Mouse (Mus musculus) kidney, adult 11 months (tissue): ENCODE results near the gene Sox11.

Experiments used
- DNase-seq: peaks from one replicate; pipeline ENCODE4 v3.0.0; 2022

Sox11 gene

DNA sequence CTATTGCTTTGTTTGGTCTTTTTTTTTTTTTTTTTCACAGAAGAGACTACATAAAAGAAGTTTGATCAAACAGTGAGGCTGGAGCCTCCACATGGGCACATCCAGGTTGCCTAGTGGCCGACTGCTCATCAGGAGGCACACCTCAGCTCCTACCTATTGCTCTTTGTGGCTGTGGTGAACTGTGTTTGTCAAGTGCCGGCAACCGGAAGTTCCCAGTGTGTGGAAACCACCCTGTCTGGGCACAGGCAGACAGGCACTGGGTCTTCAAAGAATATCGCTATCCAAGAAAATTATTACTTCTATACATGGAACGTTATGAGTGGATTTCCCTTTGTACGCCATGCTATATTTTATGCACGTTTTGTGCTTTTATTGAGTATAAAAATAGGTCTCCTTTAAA, 6.0 kb downstream of the Sox11 start:
- DNase-seq: no peak

DNA sequence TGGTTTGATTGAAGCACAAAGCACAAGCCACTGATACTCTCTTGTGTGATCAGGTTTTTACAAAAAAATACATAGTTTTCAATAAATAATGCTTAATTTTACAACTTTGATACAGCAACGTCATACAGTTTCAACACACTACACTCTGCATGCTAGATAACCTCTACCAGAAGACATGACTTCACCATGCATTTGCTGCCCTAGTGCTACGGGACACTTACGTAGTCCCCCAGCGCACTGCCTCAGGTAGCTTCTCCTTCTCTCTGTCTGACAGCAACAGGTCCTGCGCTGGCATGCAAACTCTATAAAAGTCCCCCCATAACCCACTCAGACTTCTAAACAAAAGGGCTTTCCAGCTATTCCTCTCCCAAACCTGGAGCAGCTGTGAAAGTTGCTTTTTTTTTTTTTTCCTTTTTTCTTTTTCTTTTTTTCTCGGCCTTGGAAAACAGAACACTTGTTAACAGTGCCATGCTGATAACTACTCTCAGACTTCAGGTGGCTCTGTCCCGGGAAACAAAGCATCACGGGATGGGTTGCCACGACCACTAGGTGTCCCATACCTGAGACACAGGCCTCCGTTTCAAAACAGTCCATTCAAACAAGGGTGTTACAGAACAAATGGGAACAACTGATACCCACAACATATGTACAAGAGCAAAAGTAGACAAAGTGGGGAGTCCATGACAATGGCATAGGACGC, 6.9 kb downstream of the Sox11 start:
- no peak for DNase-seq

DNA sequence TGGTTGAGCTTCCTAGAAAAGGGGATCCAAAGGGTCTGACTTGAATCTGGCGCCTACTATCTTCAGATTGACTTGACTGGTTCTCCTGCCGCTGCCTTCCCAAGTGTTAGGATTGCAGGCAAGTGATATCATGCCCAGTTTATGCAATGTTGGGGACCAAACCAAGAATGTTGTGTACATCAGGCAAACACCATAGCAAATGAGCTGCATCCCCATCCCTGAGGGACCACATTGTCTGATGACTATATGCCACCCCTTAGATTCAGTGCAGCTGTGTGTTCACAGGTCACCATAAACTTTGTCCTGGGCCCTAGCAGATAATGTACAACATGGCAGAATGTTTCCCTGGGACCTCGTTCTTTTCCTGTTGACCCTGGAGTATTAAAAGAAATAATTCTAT, 8.8 kb downstream of the Sox11 start:
- DNase-seq: no peak

DNA sequence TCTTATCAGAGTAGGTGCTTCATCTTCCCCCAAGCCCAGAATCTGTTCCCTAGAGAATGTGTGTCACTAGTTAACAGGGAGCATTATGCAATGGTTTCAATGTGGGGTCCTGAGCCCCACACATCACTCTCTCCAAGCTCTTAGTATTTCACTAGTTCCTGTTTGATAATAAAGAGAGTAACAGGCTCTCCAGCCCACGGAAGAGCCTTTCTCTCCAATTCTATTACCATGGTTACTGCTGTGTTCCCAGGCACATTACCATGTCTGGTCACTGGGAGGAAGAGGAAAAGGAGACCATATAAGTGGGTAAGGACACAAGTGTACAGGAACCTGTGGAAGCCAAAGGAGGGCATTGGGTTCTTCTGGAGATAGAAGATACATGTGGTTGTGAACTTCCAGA, 19.0 kb downstream of the Sox11 start:
- no peak for DNase-seq

DNA sequence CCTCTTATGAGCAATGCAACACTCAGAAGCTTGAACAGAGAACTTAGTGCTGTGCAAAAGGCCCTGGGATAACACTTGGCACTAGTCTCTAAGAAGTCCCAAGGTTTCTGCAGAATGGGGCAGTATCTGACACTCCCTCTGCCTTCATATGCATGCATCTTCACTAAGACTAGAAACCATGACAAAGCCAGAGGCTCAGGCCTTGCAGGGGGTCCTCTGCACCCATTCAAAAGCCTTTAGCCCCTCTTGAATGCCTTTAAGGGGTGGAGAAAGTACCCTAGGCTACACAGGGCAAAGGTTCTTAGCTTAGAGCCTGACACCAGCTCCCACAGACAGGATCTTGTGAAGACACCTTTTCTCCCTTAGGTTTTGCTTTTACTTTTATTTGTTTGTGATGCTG, 21.7 kb downstream of the Sox11 start:
- DNase-seq: no peak

DNA sequence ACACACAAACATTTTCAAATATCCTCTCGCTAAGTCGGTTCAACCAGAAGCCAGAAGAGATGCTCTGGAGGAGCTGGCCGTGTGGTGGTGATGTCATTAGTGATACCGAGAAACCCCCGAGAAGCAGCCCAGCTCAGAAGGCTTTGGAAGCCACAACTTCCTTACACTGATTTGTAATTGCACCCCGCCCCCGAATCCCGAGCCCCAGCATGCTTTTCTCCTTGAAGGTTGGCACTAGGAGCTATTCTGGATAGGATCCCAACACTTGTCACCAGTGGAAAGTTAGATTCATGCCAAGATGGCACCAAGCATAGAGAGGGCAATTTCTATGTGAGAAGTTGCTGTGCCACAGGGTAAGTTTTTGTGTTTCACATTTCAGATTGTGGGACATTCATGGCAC, 29.4 kb downstream of the Sox11 start:
- DNase-seq: no peak

DNA sequence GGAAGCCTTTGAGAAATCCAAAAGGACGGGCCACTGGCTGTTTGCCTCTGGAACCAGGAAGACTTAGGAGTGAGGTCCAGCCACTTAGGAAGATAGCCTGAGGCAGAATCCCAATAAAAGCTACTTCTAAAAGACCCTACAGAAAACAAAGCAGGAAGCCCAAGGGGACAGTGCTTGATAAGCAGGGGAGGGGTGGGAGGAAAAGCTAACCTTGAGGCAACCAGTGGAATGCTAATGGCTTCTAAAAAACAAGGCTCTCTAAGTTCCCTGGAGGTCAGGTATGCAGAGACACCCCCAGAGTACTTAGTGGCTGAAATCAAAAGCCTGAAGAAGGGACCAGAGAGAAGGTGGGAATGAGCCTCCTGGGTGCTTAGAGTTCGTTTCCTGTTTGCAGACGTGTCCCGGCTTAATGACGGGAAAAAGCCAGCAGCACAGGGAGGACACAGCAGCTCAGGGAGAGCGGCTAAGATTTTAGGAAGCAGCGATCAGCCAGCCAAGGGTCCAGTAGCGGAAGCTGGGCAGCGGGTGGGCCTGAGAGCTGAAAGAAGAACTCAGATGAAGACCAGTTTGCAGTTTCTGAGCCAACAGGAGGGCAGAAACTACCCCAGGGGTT, 30.4 kb downstream of the Sox11 start:
- no peak for DNase-seq

DNA sequence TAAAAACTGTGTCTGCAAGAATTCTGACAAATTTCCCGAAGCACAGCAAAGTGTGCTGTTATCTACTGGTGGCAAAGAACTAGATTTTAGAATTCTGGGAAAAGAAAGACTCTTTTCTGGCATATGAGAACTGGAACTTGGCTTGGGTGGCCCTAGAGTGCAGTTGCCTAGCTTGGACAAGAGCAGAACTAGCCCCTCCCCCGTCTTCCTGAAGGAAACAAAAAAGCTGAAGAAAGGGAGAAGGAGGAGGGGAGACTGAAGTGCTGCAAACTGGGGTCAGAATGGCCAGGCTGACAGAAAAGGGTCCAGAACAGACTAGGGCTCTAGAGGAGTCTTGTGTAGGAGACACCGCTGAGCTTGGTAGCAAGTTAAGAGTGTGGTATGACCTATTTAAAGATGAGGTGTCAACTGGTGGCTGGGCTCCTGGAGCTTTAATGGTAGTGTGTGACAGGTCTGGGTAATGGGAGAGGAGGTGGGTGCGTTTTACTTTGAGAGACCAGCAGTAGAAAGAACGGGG, 31.0 kb downstream of the Sox11 start:
- DNase-seq: no peak

DNA sequence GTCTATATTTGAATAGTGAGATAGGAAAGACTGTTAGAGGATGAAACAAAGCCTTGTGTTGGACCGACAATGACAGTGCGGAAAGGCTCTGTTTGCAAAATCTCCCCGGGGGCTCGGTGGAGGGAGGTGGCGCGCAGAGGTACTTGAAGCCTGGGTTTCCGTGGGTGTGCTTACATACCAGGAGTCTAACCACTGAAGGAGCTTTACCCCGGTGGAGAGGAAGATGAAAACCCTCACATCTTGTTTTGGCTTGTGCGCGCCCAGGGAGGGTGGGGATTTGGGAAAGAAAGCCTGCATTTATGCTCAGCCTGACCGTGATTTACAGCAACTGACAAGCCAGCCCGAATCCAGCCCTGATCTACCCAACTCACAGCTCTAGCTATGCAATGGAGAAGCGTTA, 31.7 kb downstream of the Sox11 start:
- DNase-seq: no peak

DNA sequence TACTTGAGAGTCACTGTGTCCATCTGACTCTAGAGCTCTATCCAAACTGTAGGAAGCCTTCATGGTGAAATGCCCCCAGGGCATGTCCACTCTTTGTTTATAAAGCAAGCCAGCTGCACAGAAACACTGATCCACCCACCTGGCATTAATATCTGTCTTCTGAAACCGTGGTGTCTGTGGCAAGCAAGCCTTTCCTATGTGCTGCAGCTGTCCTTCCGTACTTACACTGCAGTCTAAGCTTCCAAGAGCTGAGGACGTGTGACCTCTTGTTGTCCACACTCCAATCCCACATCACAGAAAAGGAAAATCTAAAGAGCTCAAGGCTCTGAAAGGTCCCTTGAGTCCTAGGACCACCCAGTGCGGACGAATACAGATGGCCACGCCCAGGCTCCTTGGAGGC, 32.4 kb downstream of the Sox11 start:
- DNase-seq: no peak

DNA sequence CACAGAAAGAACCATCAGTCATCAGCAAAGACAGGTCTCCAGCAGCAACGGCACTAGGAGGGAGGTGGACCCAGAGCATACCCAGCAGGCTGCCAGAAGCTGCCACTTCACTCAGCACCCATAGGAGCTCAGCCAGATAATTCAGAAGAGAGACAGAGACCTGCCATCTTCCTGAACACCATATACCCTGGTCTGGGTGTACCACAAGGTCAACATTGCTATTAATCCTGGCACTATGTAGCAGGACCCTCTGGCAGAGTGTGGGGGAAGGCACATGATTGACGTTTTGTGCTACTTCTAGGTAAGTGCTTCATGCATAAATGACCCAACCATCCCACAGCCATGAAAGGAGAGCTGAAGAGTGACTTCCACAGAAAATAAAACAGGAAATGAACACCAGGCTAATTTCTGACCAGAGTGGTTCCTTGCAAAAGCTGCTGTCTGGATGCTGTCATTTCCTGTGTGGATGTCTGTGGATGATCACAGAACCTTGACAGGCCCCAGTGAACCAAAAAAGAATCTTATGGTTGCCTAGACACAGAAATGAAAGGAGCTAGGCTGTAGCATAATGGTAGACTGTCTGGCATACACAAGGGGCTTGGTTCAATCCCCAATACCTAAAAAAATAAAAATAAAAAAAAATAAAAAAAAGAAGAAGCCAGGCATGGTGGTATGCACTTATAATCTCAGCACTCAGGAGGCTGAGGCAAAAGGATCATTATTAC, 37.5 kb downstream of the Sox11 start:
- DNase-seq: no peak

DNA sequence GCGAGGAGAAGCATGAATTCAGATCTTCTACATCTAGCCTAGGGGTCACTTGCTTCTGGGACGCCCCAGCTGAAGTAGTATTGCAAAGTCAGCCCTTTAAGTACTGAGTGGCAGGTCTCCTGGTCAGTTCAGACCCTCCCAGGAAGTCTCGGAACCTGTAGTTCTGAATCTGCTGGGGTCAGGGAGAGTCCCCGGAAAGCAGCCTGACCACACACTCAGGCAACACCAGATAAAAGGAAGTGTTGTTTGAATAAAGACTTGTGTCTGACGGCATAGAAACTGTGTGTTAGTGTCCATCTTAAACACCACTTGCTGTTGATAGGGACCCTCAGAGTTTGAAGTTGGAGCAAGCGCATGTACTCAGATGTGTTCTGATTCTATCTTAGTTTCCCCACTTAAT, 39.2 kb downstream of the Sox11 start:
- no peak for DNase-seq

DNA sequence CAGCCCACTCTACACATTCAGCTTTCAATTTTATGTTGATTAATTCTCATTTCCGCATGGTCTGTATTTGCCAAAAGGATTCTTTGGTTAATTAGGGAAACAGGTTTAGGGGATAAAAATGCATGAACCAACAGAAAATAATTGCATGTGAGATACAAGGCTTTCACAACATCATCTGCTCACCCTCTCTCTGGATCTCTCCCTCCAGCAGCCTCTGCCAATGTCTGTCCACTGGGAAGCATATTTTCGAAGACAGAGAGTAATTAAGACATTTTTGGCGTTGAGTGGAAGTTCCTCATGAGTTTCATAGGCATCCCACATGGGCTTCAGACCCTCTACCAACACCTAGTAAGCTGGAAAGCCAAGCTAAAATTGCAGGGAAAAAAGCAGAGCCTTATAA, 43.7 kb downstream of the Sox11 start:
- no peak for DNase-seq

DNA sequence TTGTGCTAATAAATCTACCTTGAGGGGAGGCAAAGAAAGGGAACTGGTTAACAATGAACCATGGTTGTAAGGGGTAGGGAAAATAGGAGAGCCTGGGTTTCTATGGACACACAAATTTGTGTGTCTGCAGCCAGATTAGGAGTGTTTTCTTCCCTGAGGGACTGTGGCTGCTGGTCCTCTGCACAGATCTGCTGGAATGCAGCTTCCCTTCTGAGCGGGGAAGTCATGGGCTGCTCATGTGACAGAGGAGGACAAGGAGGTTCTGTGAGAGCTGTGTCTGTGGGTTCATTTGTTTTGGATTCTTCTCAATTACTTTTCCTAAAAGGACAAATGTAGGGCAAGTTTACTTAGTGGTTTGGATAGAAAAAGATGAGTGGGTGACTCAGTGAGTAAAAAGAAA, 48.2 kb downstream of the Sox11 start:
- no peak for DNase-seq

DNA sequence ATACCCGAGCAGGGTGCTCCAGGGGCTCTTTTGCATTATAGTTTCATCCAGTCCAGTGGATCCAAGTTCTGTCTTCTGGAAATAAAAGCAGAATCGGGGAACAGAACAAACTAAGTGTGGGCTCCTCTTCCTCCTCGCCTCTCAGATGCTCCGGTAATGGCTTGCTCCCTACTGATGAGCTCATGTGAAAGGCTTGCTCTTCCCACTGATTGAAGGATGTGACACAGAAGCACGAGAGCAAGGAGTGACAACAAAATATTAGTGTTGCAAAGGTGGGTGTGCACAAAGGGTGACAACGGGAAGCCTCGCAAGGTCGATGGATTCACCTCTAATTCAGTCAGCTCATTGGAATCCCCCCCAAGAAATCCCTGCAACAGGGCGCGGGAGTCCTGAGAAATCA, 48.6 kb downstream of the Sox11 start:
- no peak for DNase-seq

DNA sequence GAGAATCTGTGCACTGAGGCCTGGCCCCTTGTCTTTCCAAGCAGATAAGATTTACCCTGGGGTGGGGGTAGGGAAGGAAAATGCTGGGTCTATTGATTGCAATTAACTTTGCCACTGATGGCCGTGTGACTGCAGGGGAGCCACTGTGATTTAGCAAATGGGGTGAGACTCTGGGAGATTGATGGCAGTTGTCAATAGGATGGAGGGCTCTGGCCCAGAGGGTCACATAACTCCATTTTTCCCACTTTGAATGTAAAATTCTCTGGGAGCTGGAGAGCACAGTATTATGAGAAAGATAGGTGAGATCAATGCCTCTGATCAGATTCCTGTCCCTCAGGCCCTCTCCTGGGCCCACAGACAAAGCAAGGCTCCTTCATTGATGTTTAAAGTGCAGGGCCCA, 49.2 kb downstream of the Sox11 start:
- DNase-seq: no peak
